Mouse (Mus musculus): Measurements from ENCODE around the gene Nt5c2. TPM values are rescaled to one million over a fixed set of nuclear protein-coding genes. Genes with fewer than 3 reads are reported as not detected.

The Nt5c2 gene
- polyA plus RNA-seq (2012; ENCODE audit: low replicate concordance): 2.6 and 7.5 TPM in 2 replicates

GRCm38 (mm10) chr19:47014447-47015381 lies at the start of gene Nt5c2, which contains the start of gene Ina:
Gene Nt5c2 (minus strand): TSS chr19:47015153.
Gene Ina (plus strand): TSS chr19:47014698.

GRCm38 (mm10) chr19:47050271-47051032 lies 35.5 kb upstream of the Nt5c2 start, which contains the start of gene Pcgf6:
Gene Pcgf6 (minus strand): TSS chr19:47050906.

Other genes starting within 250 kb of the Nt5c2 start
- not detected in 2 replicates for gene Ina, start 455 bp downstream of the Nt5c2 start, polyA plus RNA-seq (2012; ENCODE audit: low replicate concordance)
- gene Pcgf6, start 35.8 kb upstream of the Nt5c2 start, polyA plus RNA-seq (2012; ENCODE audit: low replicate concordance): 8.2 and 17.0 TPM in 2 replicates
- 3.3 and 5.2 TPM in 2 replicates for gene Taf5, start 52.6 kb upstream of the Nt5c2 start, polyA plus RNA-seq (2012; ENCODE audit: low replicate concordance)
- gene Usmg5, start 75.5 kb upstream of the Nt5c2 start, polyA plus RNA-seq (2012; ENCODE audit: low replicate concordance): 0.64 and 18.6 TPM in 2 replicates
- 14.0 and 15.3 TPM in 2 replicates for gene Pdcd11, start 75.6 kb upstream of the Nt5c2 start, polyA plus RNA-seq (2012; ENCODE audit: low replicate concordance)
- 47.7 and 56.3 TPM in 2 replicates for gene Calhm2, start 123.1 kb upstream of the Nt5c2 start, polyA plus RNA-seq (2012; ENCODE audit: low replicate concordance)
- 0.12 TPM in 1 of 2 replicates, not detected in the other for gene Calhm1, start 129.1 kb upstream of the Nt5c2 start, polyA plus RNA-seq (2012; ENCODE audit: low replicate concordance)
- gene Calhm3, start 142.6 kb upstream of the Nt5c2 start, polyA plus RNA-seq (2012; ENCODE audit: low replicate concordance): not detected in 2 replicates
- 1.4 and 3.5 TPM in 2 replicates for gene Neurl1a, start 163.7 kb upstream of the Nt5c2 start, polyA plus RNA-seq (2012; ENCODE audit: low replicate concordance)